Mouse (Mus musculus): Measurements from ENCODE around the gene Olfr1388. TPM values are rescaled to one million over a fixed set of nuclear protein-coding genes. Genes with fewer than 3 reads are reported as not detected.
"Not testable (repeated sequence)": the region's sequence is repeated elsewhere in the genome, so short reads cannot be mapped to it uniquely, and the experiment has no call there.

The Olfr1388 gene
- 0.15 TPM in 1 of 2 replicates, not detected in the other for polyA plus RNA-seq (2014; fragmentation: Nextera tagmentation; extraction: Ambion mirVana)

GRCm38 (mm10) chr11:49436411-49436810 is at the start of gene Olfr1388:
Olfr1388 (plus strand) TSS chr11:49436624.
- ATAC-seq (ENCODE audit: low read depth), result no peak
- H3K9ac ChIP-seq (replicated peaks; ENCODE audit: low read depth, low read length), result no peak within 1 kb of the TSS
- H3K4me2 ChIP-seq (ENCODE audit: low read depth, low read length), result no peak within 1 kb of the TSS
- no peak within 1 kb of the TSS for H3K27ac ChIP-seq (ENCODE audit: low read depth, low read length)
- H3K9me3 ChIP-seq (ENCODE audit: control insufficient read depth, low read length), result no peaks in the 10 kb centered on the region
- H3K4me3 ChIP-seq (ENCODE audit: low read depth, low read length), result no peak within 1 kb of the TSS
- no peaks in the 10 kb centered on the region for H3K36me3 ChIP-seq (ENCODE audit: control insufficient read depth, insufficient read depth, low read length)
- no peaks in the 10 kb centered on the region for H3K27me3 ChIP-seq (ENCODE audit: control insufficient read depth, insufficient read depth, low read length)
- 78% methylated on average over 3 of the region's 3 CpGs for WGBS
- H3K4me1 ChIP-seq (ENCODE audit: control insufficient read depth, insufficient read depth, low read length), result no peaks in the 10 kb centered on the region

DNA sequence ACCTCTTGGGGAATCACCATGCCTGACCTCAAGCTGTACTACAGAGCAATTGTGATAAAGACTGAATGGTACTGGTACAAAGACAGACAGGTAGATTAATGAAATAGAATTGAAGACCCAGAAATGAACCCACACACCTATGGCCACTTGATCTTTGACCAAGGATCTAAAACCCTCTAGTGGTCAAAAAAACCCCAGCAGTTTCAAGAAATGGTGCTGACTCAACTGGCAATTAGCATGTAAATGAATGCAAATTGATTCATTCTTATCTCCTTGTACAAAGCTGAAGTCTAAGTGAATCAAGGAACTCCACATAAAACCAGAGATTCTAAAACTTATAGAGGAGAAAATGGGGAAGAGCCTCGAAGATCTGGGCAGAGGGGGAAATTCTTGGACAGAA is 43.7 kb upstream of the Olfr1388 start:
- not testable (repeated sequence) for H3K9ac ChIP-seq (replicated peaks; ENCODE audit: low read depth, low read length); H3K4me2 ChIP-seq (ENCODE audit: low read depth, low read length); H3K27ac ChIP-seq (ENCODE audit: low read depth, low read length); H3K27me3 ChIP-seq (ENCODE audit: control insufficient read depth, insufficient read depth, low read length); H3K36me3 ChIP-seq (ENCODE audit: control insufficient read depth, insufficient read depth, low read length); H3K4me1 ChIP-seq (ENCODE audit: control insufficient read depth, insufficient read depth, low read length); H3K4me3 ChIP-seq (ENCODE audit: low read depth, low read length); ATAC-seq (ENCODE audit: low read depth); H3K9me3 ChIP-seq (ENCODE audit: control insufficient read depth, low read length)
- 79% methylated on average over 1 of the region's 1 CpGs for WGBS

DNA sequence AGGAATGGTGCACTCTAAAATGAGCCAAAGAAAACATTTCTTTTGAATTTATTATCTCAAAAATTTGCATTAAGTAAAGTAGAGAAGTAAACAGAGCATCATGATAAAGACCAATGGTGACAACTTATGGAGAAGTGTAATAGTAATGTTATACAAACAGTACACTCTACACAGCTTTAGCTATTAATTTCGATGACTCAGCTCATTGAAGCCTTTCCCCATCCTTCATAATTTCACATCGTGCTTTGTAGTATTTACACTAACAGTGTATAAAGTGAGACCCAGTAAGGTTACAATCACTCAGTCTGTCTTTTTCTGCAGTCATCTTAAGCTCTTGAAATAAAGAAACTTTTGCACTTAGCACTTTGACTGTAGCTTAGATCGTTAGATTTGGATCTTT is 29.6 kb upstream of the Olfr1388 start:
- Histone ChIP-seq H3K36me3 (ENCODE audit: control insufficient read depth, insufficient read depth, low read length) (no peaks in the 10 kb centered on the region), H3K9ac (replicated peaks; ENCODE audit: low read depth, low read length) (no peak overlapping the region), H3K27me3 (ENCODE audit: control insufficient read depth, insufficient read depth, low read length) (no peaks in the 10 kb centered on the region), H3K27ac (ENCODE audit: low read depth, low read length) (no peak overlapping the region), H3K4me3 (ENCODE audit: low read depth, low read length) (no peak overlapping the region), H3K9me3 (ENCODE audit: control insufficient read depth, low read length) (no peaks in the 10 kb centered on the region), H3K4me2 (ENCODE audit: low read depth, low read length) (no peak overlapping the region), H3K4me1 (ENCODE audit: control insufficient read depth, insufficient read depth, low read length) (no peaks in the 10 kb centered on the region)
- ATAC-seq (ENCODE audit: low read depth), result no peak
- WGBS, result 85% methylated on average over 3 of the region's 3 CpGs

GRCm38 (mm10) chr11:49410540-49410939 is 25.9 kb upstream of the Olfr1388 start:
- H3K4me1 ChIP-seq (ENCODE audit: control insufficient read depth, insufficient read depth, low read length), result no peaks in the 10 kb centered on the region
- no peak overlapping the region for H3K27ac ChIP-seq (ENCODE audit: low read depth, low read length)
- no peak overlapping the region for H3K9ac ChIP-seq (replicated peaks; ENCODE audit: low read depth, low read length)
- no peak for ATAC-seq (ENCODE audit: low read depth)
- 40% methylated on average over 1 of the region's 1 CpGs for WGBS
- no peaks in the 10 kb centered on the region for H3K9me3 ChIP-seq (ENCODE audit: control insufficient read depth, low read length)
- H3K36me3 ChIP-seq (ENCODE audit: control insufficient read depth, insufficient read depth, low read length), result no peaks in the 10 kb centered on the region
- no peaks in the 10 kb centered on the region for H3K27me3 ChIP-seq (ENCODE audit: control insufficient read depth, insufficient read depth, low read length)
- H3K4me2 ChIP-seq (ENCODE audit: low read depth, low read length), result no peak overlapping the region
- H3K4me3 ChIP-seq (ENCODE audit: low read depth, low read length), result no peak overlapping the region

GRCm38 (mm10) chr11:49422767-49423166 is 13.7 kb upstream of the Olfr1388 start, which contains the start of gene Olfr1389:
Olfr1389 (plus strand) TSS chr11:49423067.
- no peaks in the 10 kb centered on the region for H3K36me3 ChIP-seq (ENCODE audit: control insufficient read depth, insufficient read depth, low read length)
- no peaks in the 10 kb centered on the region for H3K4me1 ChIP-seq (ENCODE audit: control insufficient read depth, insufficient read depth, low read length)
- H3K9ac ChIP-seq (replicated peaks; ENCODE audit: low read depth, low read length), result no peak within 1 kb of the TSS
- no peak within 1 kb of the TSS for H3K27ac ChIP-seq (ENCODE audit: low read depth, low read length)
- no peak within 1 kb of the TSS for H3K4me2 ChIP-seq (ENCODE audit: low read depth, low read length)
- H3K27me3 ChIP-seq (ENCODE audit: control insufficient read depth, insufficient read depth, low read length), result no peaks in the 10 kb centered on the region
- no peak within 1 kb of the TSS for H3K4me3 ChIP-seq (ENCODE audit: low read depth, low read length)
- no peaks in the 10 kb centered on the region for H3K9me3 ChIP-seq (ENCODE audit: control insufficient read depth, low read length)
- WGBS, result 93% methylated on average over 2 of the region's 2 CpGs
- ATAC-seq (ENCODE audit: low read depth), result no peak

DNA sequence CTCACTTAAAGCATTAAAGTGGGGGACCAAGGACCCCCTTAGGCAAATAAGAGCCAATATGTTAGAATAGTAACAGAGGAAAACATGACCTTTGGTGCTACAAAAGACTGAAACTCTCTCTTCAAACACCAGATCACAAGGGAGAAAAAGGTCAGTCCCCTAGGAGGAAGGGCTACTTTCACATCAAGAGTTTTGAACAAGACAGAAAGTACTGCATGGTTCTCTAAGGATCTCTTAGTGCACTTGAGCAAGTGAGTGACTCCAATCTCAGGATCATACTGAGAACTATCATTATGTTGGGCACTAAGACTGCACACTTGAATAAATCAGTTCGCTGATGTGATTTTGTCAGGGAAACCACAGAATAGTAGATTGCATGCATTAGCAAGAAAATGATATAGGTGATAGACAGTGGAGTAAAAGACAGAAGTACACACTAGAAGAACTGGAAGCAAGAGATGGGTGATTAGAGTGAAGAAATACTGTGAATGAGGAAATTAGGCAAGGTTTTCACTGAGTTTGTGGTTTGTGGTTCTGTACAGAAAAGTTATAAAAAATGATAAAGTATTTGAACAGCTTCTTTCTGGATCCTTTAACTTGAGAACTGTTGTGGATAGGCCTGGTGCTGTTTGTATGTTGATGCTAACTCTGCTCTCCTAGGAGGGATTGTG is 11.0 kb upstream of the Olfr1388 start:
- H3K36me3 ChIP-seq (ENCODE audit: control insufficient read depth, insufficient read depth, low read length), result no peaks in the 10 kb centered on the region
- H3K4me3 ChIP-seq (ENCODE audit: low read depth, low read length), result no peak overlapping the region
- no peak overlapping the region for H3K4me2 ChIP-seq (ENCODE audit: low read depth, low read length)
- no peaks in the 10 kb centered on the region for H3K4me1 ChIP-seq (ENCODE audit: control insufficient read depth, insufficient read depth, low read length)
- 93% methylated on average over 1 of the region's 1 CpGs for WGBS
- H3K27ac ChIP-seq (ENCODE audit: low read depth, low read length), result no peak overlapping the region
- no peak overlapping the region for H3K9ac ChIP-seq (replicated peaks; ENCODE audit: low read depth, low read length)
- no peak for ATAC-seq (ENCODE audit: low read depth)
- H3K9me3 ChIP-seq (ENCODE audit: control insufficient read depth, low read length), result no peaks in the 10 kb centered on the region
- no peaks in the 10 kb centered on the region for H3K27me3 ChIP-seq (ENCODE audit: control insufficient read depth, insufficient read depth, low read length)

DNA sequence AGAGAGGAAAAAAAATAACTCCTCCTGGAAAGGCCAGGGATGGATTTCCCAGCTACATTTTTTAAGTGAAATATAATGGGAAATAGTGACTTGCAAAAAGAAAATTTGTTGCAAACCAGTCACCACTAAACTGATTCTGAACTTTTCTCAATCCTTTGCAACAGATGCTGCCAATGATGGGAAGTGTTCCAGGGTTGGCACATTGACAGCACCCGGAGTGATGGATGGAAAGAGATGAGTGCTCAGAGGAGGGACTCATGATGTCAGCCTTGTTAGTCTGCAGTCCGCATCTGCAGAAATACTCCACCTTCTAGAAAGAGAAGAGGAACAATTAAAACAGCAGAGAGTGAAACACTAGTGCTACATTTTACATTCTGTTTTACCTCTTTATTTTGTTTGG is 6.8 kb upstream of the Olfr1388 start:
- no peaks in the 10 kb centered on the region for H3K36me3 ChIP-seq (ENCODE audit: control insufficient read depth, insufficient read depth, low read length)
- no peaks in the 10 kb centered on the region for H3K4me1 ChIP-seq (ENCODE audit: control insufficient read depth, insufficient read depth, low read length)
- no peak overlapping the region for H3K27ac ChIP-seq (ENCODE audit: low read depth, low read length)
- no peak overlapping the region for H3K4me3 ChIP-seq (ENCODE audit: low read depth, low read length)
- H3K9me3 ChIP-seq (ENCODE audit: control insufficient read depth, low read length), result no peaks in the 10 kb centered on the region
- no peak overlapping the region for H3K4me2 ChIP-seq (ENCODE audit: low read depth, low read length)
- ATAC-seq (ENCODE audit: low read depth), result no peak
- H3K27me3 ChIP-seq (ENCODE audit: control insufficient read depth, insufficient read depth, low read length), result no peaks in the 10 kb centered on the region
- H3K9ac ChIP-seq (replicated peaks; ENCODE audit: low read depth, low read length), result no peak overlapping the region
- 86% methylated on average over 2 of the region's 2 CpGs for WGBS

DNA sequence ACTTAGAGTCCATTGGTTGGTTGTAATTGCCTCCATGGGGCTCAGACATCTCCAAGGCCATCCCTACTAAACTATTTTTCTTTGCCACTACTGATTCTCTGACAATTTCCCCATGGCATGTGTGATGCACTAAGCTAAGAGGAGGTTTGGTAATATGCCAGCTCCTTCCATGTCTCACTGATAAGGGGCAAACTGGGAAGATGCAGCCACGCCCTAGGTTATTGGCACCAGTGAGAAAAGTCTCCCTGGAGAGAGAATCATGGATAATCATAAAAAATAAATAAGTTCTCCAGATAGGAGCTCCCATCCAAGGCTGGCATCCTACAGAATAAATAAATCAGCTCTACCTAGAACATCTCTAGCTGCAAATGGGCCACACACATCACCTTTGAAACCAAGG is 18.6 kb downstream of the Olfr1388 start, which contains the start of gene Olfr1387:
TSS of gene Olfr1387 (plus strand) at position 301 of the 400 bp plus-strand sequence.
- no peaks in the 10 kb centered on the region for H3K27me3 ChIP-seq (ENCODE audit: control insufficient read depth, insufficient read depth, low read length)
- no peaks in the 10 kb centered on the region for H3K9me3 ChIP-seq (ENCODE audit: control insufficient read depth, low read length)
- no peak within 1 kb of the TSS for H3K4me3 ChIP-seq (ENCODE audit: low read depth, low read length)
- H3K36me3 ChIP-seq (ENCODE audit: control insufficient read depth, insufficient read depth, low read length), result no peaks in the 10 kb centered on the region
- H3K9ac ChIP-seq (replicated peaks; ENCODE audit: low read depth, low read length), result no peak within 1 kb of the TSS
- ATAC-seq (ENCODE audit: low read depth), result no peak
- H3K4me1 ChIP-seq (ENCODE audit: control insufficient read depth, insufficient read depth, low read length), result no peaks in the 10 kb centered on the region
- 78% methylated on average over 1 of the region's 1 CpGs for WGBS
- no peak within 1 kb of the TSS for H3K27ac ChIP-seq (ENCODE audit: low read depth, low read length)
- H3K4me2 ChIP-seq (ENCODE audit: low read depth, low read length), result no peak within 1 kb of the TSS

GRCm38 (mm10) chr11:49464746-49465145 is 28.3 kb downstream of the Olfr1388 start, which contains the start of gene Olfr1386:
Olfr1386 (plus strand) TSS chr11:49465046.
- ATAC-seq (ENCODE audit: low read depth); H3K9me3 ChIP-seq (ENCODE audit: control insufficient read depth, low read length); H3K4me3 ChIP-seq (ENCODE audit: low read depth, low read length); H3K27me3 ChIP-seq (ENCODE audit: control insufficient read depth, insufficient read depth, low read length); H3K36me3 ChIP-seq (ENCODE audit: control insufficient read depth, insufficient read depth, low read length); H3K4me1 ChIP-seq (ENCODE audit: control insufficient read depth, insufficient read depth, low read length); H3K27ac ChIP-seq (ENCODE audit: low read depth, low read length); H3K4me2 ChIP-seq (ENCODE audit: low read depth, low read length); H3K9ac ChIP-seq (replicated peaks; ENCODE audit: low read depth, low read length): not testable (repeated sequence)
- 83% methylated on average over 2 of the region's 3 CpGs for WGBS
